Mouse (Mus musculus) MN1 (cell line): ENCODE measurements around the gene Fras1.

Experiments
- DNase-seq: peaks from one replicate; pipeline ENCODE4 v3.0.0-alpha.2; 2016; ENCODE audit warnings: low spot score

The Fras1 gene

GRCm38 (mm10) chr5:96579938-96580337 lies 206.2 kb downstream of the Fras1 start:
- no peak for DNase-seq

- DNase-seq, result no peak
These were observed 211.0 kb downstream of the Fras1 start for GRCm38 (mm10) chr5:96584730-96585129.

GRCm38 (mm10) chr5:96590621-96591020 lies 216.9 kb downstream of the Fras1 start:
- DNase-seq, result no peak

DNA sequence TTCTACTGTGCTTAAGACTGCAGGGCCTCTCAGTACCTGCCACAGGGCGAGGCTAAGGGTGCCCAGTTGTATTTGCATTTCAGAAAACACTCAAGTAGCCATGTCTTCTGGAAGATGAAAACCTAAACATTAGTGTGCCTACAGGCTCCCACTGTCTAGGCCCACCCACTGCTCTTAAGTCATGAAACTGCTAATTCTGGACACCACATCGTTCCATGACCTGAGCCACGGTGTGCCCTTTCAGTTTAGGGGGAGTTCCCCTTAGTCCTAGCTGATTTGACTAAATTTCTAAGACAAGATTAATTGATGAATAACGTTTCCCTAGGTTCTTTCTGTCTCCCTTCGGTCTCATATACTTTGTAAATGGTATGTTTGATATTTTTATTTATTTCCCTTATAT lies 222.0 kb downstream of the Fras1 start:
- no peak for DNase-seq

- no peak for DNase-seq
These were observed 230.4 kb downstream of the Fras1 start for GRCm38 (mm10) chr5:96603974-96604769.

GRCm38 (mm10) chr5:96608036-96608435 lies 234.3 kb downstream of the Fras1 start:
- no peak for DNase-seq

DNA sequence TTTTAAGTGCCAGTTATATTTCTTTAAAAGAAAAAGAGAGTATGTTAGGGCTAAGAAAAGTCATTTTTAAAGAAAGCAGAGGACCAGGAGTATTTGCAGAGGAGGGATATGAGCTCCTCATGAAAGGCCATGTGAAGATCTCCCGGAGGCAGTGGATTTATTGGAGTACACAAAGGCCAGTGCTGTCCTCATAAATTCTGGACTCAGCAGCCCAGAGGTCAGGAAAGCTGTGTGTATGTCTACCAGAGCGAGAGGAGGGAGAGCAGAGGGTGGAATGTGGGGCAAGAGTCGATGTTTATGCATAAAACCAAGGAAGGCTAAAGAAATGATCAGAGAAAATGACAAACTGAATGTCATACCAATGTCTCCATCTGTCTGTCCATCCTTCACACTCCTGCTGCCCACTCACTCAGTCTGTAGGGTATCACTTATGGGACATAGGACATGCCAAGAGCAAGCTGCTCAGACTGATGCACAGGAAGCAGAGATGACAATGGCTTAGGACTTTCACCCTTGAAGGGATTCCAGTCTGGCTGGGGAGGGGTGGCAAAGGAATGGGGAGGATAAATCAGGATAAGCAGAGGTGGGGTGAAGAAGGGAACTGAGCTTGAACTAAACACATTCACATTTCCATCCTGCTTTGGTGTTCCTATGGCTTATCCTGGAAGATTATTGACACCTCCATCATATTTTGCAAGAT lies 235.0 kb downstream of the Fras1 start:
- no peak for DNase-seq

DNA sequence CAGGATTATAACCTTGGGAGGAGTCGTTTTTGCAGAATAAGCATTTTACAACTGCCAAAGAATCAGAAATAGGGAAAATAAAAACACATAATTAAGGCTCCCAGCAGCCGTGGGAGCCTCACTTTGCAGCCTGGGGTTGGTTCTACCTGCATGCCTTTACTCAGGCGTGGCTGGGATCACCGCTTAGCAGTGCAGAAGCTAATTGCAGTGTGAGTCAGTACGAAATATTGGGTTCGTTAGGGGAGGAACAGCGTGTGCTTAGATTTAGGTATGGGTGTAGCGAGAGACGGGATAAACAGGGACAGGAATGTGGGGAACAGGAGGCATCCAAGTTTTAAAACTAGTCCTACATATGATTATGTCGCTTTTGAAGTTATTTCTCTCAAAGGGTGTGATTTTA lies 238.3 kb downstream of the Fras1 start:
- no peak for DNase-seq

DNA sequence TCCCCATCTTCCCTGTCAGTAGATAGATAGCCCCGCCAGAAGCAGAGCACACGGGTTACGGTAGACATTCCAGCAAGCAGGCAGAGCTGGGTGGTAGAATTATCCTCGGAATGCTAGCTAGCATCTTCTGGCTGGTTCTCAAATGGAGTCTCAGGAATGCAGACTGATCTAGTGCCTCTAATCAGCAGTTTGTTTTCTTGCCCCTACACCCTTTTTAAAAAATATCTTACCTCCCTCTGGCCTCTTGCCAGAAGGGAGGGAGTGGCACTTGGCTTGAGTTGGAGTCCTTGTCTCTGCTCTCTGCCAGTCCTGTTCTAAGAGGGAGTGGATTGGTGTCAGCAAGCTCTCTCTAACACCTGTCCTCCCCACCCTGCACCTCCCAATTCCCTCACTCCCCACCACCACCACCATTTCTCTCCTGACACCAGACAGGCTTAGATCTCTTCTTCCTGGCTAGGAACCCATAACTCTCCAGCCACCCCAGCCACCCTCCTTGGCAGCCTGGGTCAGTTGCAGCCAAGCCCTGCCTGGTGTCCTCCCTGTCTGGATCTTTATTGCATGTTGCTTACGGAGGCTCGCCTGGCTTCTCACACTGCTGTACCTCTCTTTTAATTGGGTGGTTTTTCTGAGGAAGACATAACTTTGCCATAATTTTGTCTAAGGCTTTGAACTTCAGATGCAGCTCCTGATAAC lies 243.3 kb downstream of the Fras1 start:
- no peak for DNase-seq

DNA sequence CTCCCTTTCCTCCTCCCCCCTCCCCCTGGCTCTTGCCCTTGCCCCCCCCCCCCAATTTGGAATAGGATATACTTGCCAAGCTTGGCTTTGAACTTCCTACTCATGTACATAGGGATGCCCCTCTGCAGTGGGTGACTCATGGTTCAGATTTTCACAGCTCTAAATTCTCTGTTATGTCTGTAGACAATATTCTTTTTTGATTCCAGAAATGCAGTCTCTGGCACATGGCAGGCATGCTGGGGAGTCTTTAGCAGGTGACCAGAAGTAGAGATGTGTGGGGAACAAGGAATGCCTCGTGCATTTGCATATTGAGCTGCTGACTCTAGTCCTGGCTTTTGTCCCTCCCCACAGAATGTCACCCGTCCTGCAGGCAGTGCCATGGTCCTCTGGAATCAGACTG lies 244.3 kb downstream of the Fras1 start:
- no peak for DNase-seq

DNA sequence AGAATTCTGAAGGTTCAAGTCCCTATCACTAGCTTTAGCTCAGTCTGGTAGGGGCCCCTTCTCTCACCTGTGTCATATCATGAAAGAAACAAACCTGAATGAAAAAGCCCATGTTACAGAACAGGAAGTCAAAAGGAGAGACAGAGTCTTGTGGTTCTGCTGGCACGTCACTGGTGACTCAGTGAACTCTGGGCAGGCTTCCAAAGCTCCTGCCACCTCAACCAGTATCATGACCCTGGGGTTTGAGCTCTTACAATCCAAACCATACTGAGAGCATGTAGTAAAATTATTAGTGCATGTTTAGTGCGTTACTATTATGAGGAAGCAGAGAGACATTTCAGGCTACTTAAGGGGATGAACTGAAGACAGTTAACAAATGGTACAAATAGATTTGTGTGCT lies 246.5 kb downstream of the Fras1 start:
- no peak for DNase-seq

- no peak for DNase-seq
These were observed 246.9 kb downstream of the Fras1 start for GRCm38 (mm10) chr5:96620618-96621017.

GRCm38 (mm10) chr5:96622604-96623352 lies 249.0 kb downstream of the Fras1 start:
- no peak for DNase-seq

- DNase-seq, result no peak
These were observed 256.1 kb downstream of the Fras1 start for GRCm38 (mm10) chr5:96629851-96630250.

DNA sequence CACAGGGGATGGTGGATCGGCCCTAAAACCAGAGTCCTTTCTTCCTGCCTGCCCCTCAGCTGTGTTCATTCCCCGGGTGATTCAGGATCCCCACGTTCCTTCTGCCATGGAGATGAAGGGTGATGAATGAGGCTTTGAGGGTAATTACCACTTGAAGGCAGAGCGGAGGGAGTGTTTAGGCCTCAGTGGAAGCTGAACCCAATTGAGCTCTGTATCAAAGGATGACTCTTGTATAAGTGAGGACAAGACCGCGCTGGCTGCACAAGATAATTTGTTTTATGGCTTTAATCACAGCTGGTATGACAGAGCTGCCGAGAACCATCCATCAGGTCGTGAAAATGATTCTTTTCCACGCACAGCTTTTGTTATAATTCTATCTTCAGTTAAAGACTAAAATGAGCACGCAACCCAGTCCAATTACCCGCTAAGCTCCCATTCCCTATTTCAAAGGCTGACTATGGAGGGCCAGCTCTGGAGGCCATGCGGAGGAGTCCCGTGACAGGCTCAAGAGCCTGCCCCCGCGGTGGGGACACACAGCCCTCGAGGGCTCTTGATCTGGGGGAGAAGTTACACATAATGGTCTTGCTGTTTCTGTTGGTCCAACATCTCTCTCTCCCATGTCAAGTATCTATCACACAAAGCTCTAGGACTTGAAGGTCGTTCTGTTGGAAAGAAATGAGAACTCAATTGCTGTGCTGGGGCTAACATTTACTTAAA lies 261.5 kb downstream of the Fras1 start:
- DNase-seq, result no peak

DNA sequence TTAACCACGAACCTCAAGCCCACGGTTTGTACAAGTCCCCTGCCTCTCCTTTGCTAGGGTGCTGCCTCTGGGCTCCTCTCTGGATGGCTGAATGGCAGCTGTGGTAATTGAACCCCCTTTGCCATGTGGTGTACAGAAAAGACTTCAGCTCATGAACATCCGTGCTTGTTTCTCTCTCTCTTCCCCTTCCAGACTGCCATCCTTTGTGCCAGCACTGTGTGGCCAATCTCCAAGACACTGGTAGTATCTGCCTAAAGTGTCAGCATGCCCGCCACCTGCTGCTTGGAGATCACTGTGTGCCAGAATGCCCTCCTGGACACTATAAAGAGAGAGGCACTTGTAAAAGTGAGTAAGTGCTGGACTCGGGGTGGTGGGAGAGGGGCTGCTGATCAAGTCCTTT lies 262.1 kb downstream of the Fras1 start:
- no peak for DNase-seq

- no peak for DNase-seq
These were observed 265.6 kb downstream of the Fras1 start for GRCm38 (mm10) chr5:96639213-96639910.

GRCm38 (mm10) chr5:96641297-96641696 lies 267.5 kb downstream of the Fras1 start:
- no peak for DNase-seq

DNA sequence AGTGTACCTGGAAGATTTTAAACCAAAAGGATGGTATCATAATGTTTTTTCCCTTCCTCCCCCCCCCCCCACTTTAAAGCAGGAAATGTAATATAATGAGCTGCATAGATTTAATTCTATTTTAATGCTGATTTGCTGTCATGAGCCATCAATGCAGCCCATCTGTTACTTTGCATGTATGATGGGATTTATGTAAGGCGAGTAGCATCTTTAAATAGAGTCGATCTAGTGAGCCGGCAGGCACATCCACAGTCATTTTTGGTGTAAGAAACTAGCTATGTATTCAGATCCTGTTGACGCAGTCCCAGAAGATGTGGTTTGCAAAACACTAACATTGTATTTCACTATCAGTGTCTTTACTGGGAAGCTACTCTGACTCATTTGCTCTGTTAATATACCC lies 301.9 kb downstream of the Fras1 start:
- no peak for DNase-seq

GRCm38 (mm10) chr5:96677498-96677897 lies 303.7 kb downstream of the Fras1 start:
- no peak for DNase-seq

DNA sequence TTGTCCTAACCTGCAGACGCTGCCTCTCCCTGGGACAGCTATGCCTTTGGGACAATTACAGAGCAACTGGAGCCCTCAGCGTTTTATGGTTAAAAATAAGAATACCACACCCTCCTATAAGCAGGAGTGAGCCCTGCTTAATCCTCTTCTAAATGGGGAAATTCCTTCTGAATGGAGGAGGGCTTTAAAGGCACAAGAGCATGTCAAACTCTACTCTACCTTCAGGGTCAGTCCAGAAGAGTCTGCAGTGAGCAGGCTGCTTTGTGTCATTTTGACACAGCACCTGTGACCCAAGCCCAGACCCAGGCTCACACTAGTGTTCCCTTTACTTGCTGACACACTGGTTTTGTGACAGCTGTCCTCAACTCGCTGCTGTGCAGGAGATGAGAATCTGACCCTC lies 307.3 kb downstream of the Fras1 start:
- DNase-seq, result no peak
